Mouse (Mus musculus): ENCODE measurements around the gene Tmem259. TPM values are rescaled to one million over a fixed set of nuclear protein-coding genes. Genes with fewer than 3 reads are reported as not detected.

The Tmem259 gene
- polyA plus RNA-seq, 1 experiment from 2014 or later = 15.6 TPM

DNA sequence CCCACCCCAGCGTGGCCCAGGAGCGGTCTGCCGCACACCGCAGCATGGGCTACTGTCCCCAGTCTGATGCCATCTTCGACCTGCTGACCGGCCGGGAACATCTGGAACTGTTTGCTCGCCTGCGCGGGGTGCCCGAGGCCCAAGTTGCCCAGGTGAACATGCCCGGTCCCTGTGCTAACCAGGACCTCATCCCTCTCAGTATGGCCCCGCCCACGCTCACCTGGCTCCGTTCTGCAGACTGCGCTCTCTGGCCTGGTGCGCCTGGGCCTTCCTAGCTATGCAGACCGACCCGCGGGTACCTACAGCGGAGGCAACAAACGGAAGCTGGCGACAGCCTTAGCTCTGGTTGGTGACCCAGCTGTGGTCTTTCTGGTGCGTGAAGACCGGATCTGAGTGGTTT is 29.5 kb upstream of the Tmem259 start:
- H3K4me3 ChIP-seq (ENCODE audit: low read depth, low read length) = no peak overlapping the region
- H3K36me3 ChIP-seq (ENCODE audit: control insufficient read depth, insufficient read depth, low read length) = no peaks in the 10 kb centered on the region
- WGBS = 46% methylated on average over 25 of the region's 25 CpGs
- H3K4me1 ChIP-seq (ENCODE audit: control insufficient read depth, insufficient read depth, low read length) = peaks cover 2% of the 10 kb centered on the region; the same call in 1 of the 2 replicates
- no peak overlapping the region for H3K9ac ChIP-seq (replicated peaks; ENCODE audit: low read depth, low read length)
- H3K27me3 ChIP-seq (ENCODE audit: control insufficient read depth, insufficient read depth, low read length) = peaks cover 21% of the 10 kb centered on the region
- peaks cover 10% of the 10 kb centered on the region for H3K9me3 ChIP-seq (ENCODE audit: control insufficient read depth, low read depth, low read length)
- no peak overlapping the region for H3K4me2 ChIP-seq (replicated peaks; ENCODE audit: low read depth, low read length)
- no peak for ATAC-seq (ENCODE audit: insufficient number of reproducible peaks, insufficient read depth, low FRiP score, low read depth)
- H3K27ac ChIP-seq (ENCODE audit: low read length) = no peak overlapping the region

DNA sequence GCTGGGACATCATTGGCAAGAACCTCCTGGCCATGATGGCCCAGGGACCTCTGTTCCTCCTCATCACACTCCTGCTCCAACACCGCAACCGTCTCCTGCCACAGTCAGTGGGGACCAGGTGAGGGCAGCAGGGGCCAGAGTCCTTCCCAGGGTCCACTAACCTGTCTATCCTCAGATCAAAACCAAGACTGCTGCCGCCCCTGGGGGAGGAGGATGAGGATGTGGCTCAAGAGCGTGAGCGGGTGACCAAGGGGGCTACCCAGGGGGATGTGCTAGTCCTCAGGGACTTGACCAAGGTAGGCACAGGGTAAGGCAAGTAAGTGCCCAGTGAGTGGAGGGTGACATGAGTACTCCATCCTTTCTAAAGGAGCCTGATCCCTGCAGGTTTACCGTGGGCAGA is 27.6 kb upstream of the Tmem259 start:
- no peak overlapping the region for H3K9ac ChIP-seq (replicated peaks; ENCODE audit: low read depth, low read length)
- H3K4me3 ChIP-seq (ENCODE audit: low read depth, low read length) = no peak overlapping the region
- H3K9me3 ChIP-seq (ENCODE audit: control insufficient read depth, low read depth, low read length) = peaks cover 10% of the 10 kb centered on the region
- no peak for ATAC-seq (ENCODE audit: insufficient number of reproducible peaks, insufficient read depth, low FRiP score, low read depth)
- no peaks in the 10 kb centered on the region for H3K4me1 ChIP-seq (ENCODE audit: control insufficient read depth, insufficient read depth, low read length)
- H3K27me3 ChIP-seq (ENCODE audit: control insufficient read depth, insufficient read depth, low read length) = peaks cover 21% of the 10 kb centered on the region
- no peaks in the 10 kb centered on the region for H3K36me3 ChIP-seq (ENCODE audit: control insufficient read depth, insufficient read depth, low read length)
- 84% methylated on average over 6 of the region's 6 CpGs for WGBS
- H3K4me2 ChIP-seq (replicated peaks; ENCODE audit: low read depth, low read length) = no peak overlapping the region
- H3K27ac ChIP-seq (ENCODE audit: low read length) = no peak overlapping the region

DNA sequence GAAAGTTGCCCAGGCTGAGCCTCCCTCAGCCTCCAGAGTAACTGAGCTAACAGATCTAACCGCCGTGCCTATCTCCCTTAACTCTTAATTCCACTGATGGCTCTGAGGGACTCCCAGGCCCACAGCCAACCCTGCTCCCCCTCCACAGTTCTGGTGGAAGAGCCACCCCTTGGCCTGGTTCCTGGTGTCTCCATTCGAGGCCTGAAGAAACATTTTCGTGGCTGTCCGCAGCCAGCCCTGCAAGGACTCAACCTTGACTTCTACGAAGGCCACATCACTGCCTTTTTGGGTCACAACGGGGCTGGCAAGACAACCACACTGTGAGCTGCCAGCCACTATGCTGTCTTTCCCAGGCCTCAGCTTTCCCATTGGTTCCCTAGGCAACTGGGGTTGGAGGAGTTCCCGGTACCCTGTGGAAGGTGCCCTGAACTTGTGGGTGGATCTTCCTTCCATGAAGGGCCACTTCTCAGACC is 20.1 kb upstream of the Tmem259 start:
- no peak for ATAC-seq (ENCODE audit: insufficient number of reproducible peaks, insufficient read depth, low FRiP score, low read depth)
- Histone ChIP-seq H3K9me3 (ENCODE audit: control insufficient read depth, low read depth, low read length) (no peaks in the 10 kb centered on the region), H3K27ac (ENCODE audit: low read length) (no peak overlapping the region), H3K36me3 (ENCODE audit: control insufficient read depth, insufficient read depth, low read length) (no peaks in the 10 kb centered on the region), H3K4me1 (ENCODE audit: control insufficient read depth, insufficient read depth, low read length) (0 out of 2 replicates have a peak, but pooled peaks cover 3% of the 10 kb centered on the region), H3K27me3 (ENCODE audit: control insufficient read depth, insufficient read depth, low read length) (no peaks in the 10 kb centered on the region), H3K4me3 (ENCODE audit: low read depth, low read length) (no peak overlapping the region), H3K4me2 (replicated peaks; ENCODE audit: low read depth, low read length) (no peak overlapping the region), H3K9ac (replicated peaks; ENCODE audit: low read depth, low read length) (no peak overlapping the region)
- 88% methylated on average over 8 of the region's 8 CpGs for WGBS

DNA sequence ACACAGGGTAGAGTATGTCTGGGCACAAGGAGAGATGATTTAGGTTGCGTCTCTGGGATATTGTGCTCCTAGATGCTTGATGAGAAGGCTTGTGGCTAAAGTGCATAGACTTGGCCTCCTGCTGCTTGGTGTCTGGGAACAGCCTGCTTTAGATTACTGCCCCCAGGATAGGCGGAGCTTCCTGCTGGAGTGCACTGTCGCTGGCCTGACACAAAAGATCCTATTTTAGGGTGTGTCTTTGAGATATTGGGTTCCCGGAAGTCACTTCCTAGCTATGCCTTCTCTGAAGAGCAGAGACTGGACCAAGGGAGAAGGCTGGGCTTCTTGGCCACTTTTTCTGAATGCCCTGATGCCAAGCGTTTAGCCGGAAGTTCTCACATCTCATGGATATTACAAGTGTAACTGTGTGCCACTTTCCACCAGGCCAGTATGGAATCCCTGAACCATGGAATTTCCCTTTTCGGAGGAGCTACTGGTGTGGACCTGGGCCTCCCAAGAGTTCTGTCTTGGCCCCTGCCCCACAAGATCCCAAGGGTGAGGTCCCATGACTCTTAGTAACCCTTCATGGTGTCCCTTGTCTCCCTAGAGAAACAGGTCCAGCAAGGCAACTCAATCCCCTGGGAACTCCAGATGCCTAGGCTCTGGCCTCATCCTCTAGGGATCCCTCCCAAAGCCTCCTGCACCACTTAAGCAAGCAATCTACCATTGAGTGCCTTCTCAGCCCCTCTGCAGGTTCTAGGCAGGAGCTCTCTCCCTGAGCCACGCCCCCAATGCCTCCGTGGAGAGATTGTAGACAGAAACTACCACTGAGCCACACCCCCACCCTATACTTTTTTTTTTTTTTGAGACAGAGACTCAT is 19.5 kb upstream of the Tmem259 start:
- Histone ChIP-seq H3K27me3 (ENCODE audit: control insufficient read depth, insufficient read depth, low read length) (no peaks in the 10 kb centered on the region), H3K4me2 (replicated peaks; ENCODE audit: low read depth, low read length) (no peak overlapping the region), H3K36me3 (ENCODE audit: control insufficient read depth, insufficient read depth, low read length) (no peaks in the 10 kb centered on the region), H3K27ac (ENCODE audit: low read length) (no peak overlapping the region), H3K4me1 (ENCODE audit: control insufficient read depth, insufficient read depth, low read length) (0 out of 2 replicates have a peak, but pooled peaks cover 3% of the 10 kb centered on the region), H3K9ac (replicated peaks; ENCODE audit: low read depth, low read length) (no peak overlapping the region), H3K9me3 (ENCODE audit: control insufficient read depth, low read depth, low read length) (no peaks in the 10 kb centered on the region), H3K4me3 (ENCODE audit: low read depth, low read length) (no peak overlapping the region)
- 68% methylated on average over 9 of the region's 9 CpGs for WGBS
- ATAC-seq (ENCODE audit: insufficient number of reproducible peaks, insufficient read depth, low FRiP score, low read depth) = no peak

DNA sequence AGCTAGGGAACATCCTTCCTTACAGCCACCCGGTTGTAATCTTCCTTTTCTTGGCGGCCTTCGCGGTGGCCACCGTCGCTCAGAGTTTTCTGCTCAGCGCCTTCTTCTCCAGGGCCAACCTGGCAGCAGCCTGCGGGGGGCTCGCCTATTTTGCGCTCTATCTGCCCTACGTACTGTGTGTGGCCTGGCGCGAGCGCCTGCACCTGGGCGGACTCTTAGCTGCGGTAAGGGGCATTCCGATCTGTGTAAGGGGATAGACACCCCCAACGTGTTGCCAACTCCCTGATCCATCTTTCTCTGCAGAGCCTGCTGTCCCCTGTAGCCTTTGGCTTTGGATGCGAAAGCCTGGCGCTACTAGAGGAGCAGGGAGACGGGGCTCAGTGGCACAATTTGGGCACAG is 18.7 kb upstream of the Tmem259 start:
- Histone ChIP-seq H3K4me1 (ENCODE audit: control insufficient read depth, insufficient read depth, low read length) (peaks cover 6% of the 10 kb centered on the region), H3K27ac (ENCODE audit: low read length) (no peak overlapping the region), H3K27me3 (ENCODE audit: control insufficient read depth, insufficient read depth, low read length) (no peaks in the 10 kb centered on the region), H3K4me3 (ENCODE audit: low read depth, low read length) (no peak overlapping the region), H3K9me3 (ENCODE audit: control insufficient read depth, low read depth, low read length) (no peaks in the 10 kb centered on the region), H3K4me2 (replicated peaks; ENCODE audit: low read depth, low read length) (no peak overlapping the region), H3K9ac (replicated peaks; ENCODE audit: low read depth, low read length) (no peak overlapping the region), H3K36me3 (ENCODE audit: control insufficient read depth, insufficient read depth, low read length) (no peaks in the 10 kb centered on the region)
- ATAC-seq (ENCODE audit: insufficient number of reproducible peaks, insufficient read depth, low FRiP score, low read depth) = no peak
- WGBS = 39% methylated on average over 21 of the region's 21 CpGs

DNA sequence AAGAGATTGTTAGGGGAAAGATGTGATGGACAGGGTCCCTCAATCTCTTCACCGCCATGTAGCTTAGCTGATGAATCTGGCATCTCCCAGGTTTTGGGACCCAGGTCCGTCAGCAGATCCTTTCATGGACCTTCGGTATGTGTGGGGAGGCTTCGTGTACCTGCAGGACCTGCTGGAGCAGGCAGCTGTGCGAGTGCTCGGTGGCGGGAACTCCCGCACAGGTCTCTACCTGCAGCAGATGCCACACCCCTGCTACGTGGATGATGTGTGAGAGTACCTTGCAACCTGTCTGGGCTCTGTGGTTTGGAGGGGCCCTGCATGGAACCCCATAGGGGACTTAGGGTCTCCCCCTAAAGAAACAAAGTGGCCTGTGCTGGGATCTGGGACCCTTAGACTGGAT is 17.8 kb upstream of the Tmem259 start:
- no peak overlapping the region for H3K27ac ChIP-seq (ENCODE audit: low read length)
- no peaks in the 10 kb centered on the region for H3K36me3 ChIP-seq (ENCODE audit: control insufficient read depth, insufficient read depth, low read length)
- 61% methylated on average over 9 of the region's 9 CpGs for WGBS
- H3K4me1 ChIP-seq (ENCODE audit: control insufficient read depth, insufficient read depth, low read length) = peaks cover 11% of the 10 kb centered on the region
- H3K9ac ChIP-seq (replicated peaks; ENCODE audit: low read depth, low read length) = no peak overlapping the region
- no peak overlapping the region for H3K4me3 ChIP-seq (ENCODE audit: low read depth, low read length)
- H3K9me3 ChIP-seq (ENCODE audit: control insufficient read depth, low read depth, low read length) = no peaks in the 10 kb centered on the region
- H3K4me2 ChIP-seq (replicated peaks; ENCODE audit: low read depth, low read length) = no peak overlapping the region
- no peak for ATAC-seq (ENCODE audit: insufficient number of reproducible peaks, insufficient read depth, low FRiP score, low read depth)
- H3K27me3 ChIP-seq (ENCODE audit: control insufficient read depth, insufficient read depth, low read length) = no peaks in the 10 kb centered on the region

DNA sequence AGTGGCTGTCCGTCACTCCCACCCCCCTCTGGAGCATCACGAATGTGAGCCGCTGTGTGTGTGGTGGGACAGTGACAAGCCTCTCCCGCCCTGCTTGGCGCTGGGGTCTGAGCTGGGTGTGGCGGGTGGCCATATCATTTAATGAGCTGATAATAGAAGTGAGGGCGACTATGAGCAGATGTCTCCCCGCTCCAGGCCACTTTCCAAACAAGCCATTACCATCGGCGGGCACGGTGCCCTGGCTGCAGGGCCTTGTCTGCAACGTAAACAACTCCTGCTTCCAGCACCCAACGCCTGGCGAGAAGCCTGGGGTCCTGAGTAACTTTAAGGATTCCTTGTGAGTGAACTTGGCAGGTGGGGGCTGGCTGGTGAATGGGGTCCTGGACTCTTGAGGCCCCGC is 13.7 kb upstream of the Tmem259 start:
- Histone ChIP-seq H3K9me3 (ENCODE audit: control insufficient read depth, low read depth, low read length) (no peaks in the 10 kb centered on the region), H3K4me1 (ENCODE audit: control insufficient read depth, insufficient read depth, low read length) (peaks cover 8% of the 10 kb centered on the region), H3K27me3 (ENCODE audit: control insufficient read depth, insufficient read depth, low read length) (no peaks in the 10 kb centered on the region), H3K4me2 (replicated peaks; ENCODE audit: low read depth, low read length) (peak overlapping the region; percentile 74), H3K36me3 (ENCODE audit: control insufficient read depth, insufficient read depth, low read length) (peaks cover 21% of the 10 kb centered on the region), H3K27ac (ENCODE audit: low read length) (no peak overlapping the region), H3K9ac (replicated peaks; ENCODE audit: low read depth, low read length) (no peak overlapping the region), H3K4me3 (ENCODE audit: low read depth, low read length) (peak overlapping the region; percentile 45)
- WGBS = 10% methylated on average over 15 of the region's 15 CpGs
- no peak; the same call in 1 of the 2 replicates for ATAC-seq (ENCODE audit: insufficient number of reproducible peaks, insufficient read depth, low FRiP score, low read depth)

DNA sequence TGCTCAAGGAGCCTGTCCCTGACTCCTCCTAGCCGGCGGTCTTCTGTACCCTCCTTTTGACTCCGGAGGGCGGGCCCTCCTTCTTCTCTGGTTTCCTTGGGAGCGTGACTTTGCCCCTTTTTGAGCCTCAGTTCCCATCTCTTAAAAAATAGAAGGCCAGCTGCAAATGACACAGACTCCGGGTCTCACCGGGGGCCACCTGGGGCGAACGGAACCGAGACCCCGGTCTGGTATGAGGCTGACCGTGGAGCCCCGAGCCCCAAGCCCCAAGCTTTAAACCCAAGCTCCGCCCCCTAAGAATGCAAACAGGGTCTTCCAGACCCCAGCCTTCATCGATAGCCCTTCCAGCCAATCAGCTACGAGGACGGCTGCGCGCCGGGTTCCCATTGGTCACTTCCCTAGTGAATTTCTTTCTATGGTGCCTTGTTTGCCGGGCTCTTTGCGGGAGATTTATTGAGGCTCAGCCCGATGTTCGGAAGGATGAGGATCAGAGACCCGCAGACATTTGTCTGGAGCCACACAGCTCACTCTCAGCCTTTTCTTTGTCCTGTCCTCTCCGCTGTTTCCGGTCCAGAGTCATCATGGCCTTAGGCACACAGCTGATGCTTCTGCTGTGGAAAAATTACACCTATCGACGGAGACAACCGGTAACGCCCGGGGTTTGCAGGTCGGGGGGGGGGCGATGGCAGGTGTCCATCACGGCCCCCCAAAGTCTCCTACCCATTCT is 13.1 kb upstream of the Tmem259 start:
- Histone ChIP-seq H3K4me3 (ENCODE audit: low read depth, low read length) (peak overlapping the region; percentile 45), H3K9me3 (ENCODE audit: control insufficient read depth, low read depth, low read length) (no peaks in the 10 kb centered on the region), H3K9ac (replicated peaks; ENCODE audit: low read depth, low read length) (no peak overlapping the region), H3K36me3 (ENCODE audit: control insufficient read depth, insufficient read depth, low read length) (peaks cover 25% of the 10 kb centered on the region), H3K27ac (ENCODE audit: low read length) (no peak overlapping the region; the same call in 1 of the 2 replicates), H3K27me3 (ENCODE audit: control insufficient read depth, insufficient read depth, low read length) (no peaks in the 10 kb centered on the region), H3K4me1 (ENCODE audit: control insufficient read depth, insufficient read depth, low read length) (peaks cover 8% of the 10 kb centered on the region), H3K4me2 (replicated peaks; ENCODE audit: low read depth, low read length) (peak overlapping the region; percentile 74)
- WGBS = 1% methylated on average over 35 of the region's 35 CpGs
- peak; percentile 40; the same call in 1 of the 2 replicates for ATAC-seq (ENCODE audit: insufficient number of reproducible peaks, insufficient read depth, low FRiP score, low read depth)

All from stomach, embryonic 14.5 days (tissue).